18 mouse cellular contexts compared by ENCODE assay signal in genomic region chr6:118186620-118187284, GRCm38 (mm10). TPM values are rescaled to one million over a fixed set of nuclear protein-coding genes. Genes with fewer than 3 reads are reported as not detected.
DNase-seq lines count a peak whose midpoint lies in the region; ATAC-seq and TF ChIP-seq lines count a peak whose summit lies in the region.
"Had no signal": no experiment of that assay in that cellular context is flagged by ENCODE, and none has a peak within 500 bp of the region (broad histone marks: within the 10 kb centered on the region; RNA-seq: fewer than 3 reads in every experiment).

No protein-coding gene starts in this region.

- no peak overlapping the region for H3K4me2 ChIP-seq in forebrain, embryonic 12.5 days
- no peak overlapping the region for H3K4me2 ChIP-seq in forebrain, embryonic 11.5 days (ENCODE audit: low read depth, low read length, severe bottlenecking)
- H3K4me2 ChIP-seq in midbrain, embryonic 12.5 days (replicated peaks), result no peak overlapping the region
- H3K4me2 ChIP-seq in midbrain, embryonic 14.5 days (ENCODE audit: low read length), result no peak overlapping the region
- H3K4me2 ChIP-seq in hindbrain, embryonic 12.5 days (replicated peaks), result no peak overlapping the region
- no peak overlapping the region for H3K4me2 ChIP-seq in liver, postnatal 0 days (ENCODE audit: low read depth, low read length)
- H3K4me2 ChIP-seq: embryonic facial prominence, embryonic 13.5 days; heart, embryonic 11.5 days; intestine, embryonic 15.5 days; liver, embryonic 12.5 days had no signal

- H3K4me1 ChIP-seq in forebrain, embryonic 12.5 days, result peaks cover 10% of the 10 kb centered on the region; the same call in 1 of the 2 replicates
- 0 out of 2 replicates have a peak, but pooled peaks cover 2% of the 10 kb centered on the region for H3K4me1 ChIP-seq in forebrain, embryonic 11.5 days (replicated peaks; ENCODE audit: control insufficient read depth, insufficient read depth, low read length)
- H3K4me1 ChIP-seq in midbrain, embryonic 12.5 days, result peaks cover 3% of the 10 kb centered on the region; the same call in 1 of the 2 replicates
- H3K4me1 ChIP-seq in midbrain, embryonic 14.5 days (ENCODE audit: control insufficient read depth, insufficient read depth, low read length), result no peaks in the 10 kb centered on the region
- peaks cover 3% of the 10 kb centered on the region; the same call in 1 of the 2 replicates for H3K4me1 ChIP-seq in hindbrain, embryonic 12.5 days
- H3K4me1 ChIP-seq in liver, postnatal 0 days (ENCODE audit: insufficient read depth), result no peaks in the 10 kb centered on the region; the same call in 1 of the 2 replicates

- TF ChIP-seq EP300 in liver, postnatal 0 days (IDR thresholded peaks at IDR 0.05; ENCODE audit: low read depth), result no peak

- 0 out of 2 replicates have a peak, but pooled peaks have one; percentile 27 for ATAC-seq in forebrain, embryonic 12.5 days (ENCODE audit: low FRiP score)
- no peak for ATAC-seq in forebrain, embryonic 11.5 days (replicated peaks; ENCODE audit: low FRiP score)
- peak; percentile 58 for ATAC-seq in midbrain, embryonic 12.5 days (ENCODE audit: low FRiP score, low read depth)
- no peak for ATAC-seq in midbrain, embryonic 14.5 days (ENCODE audit: low FRiP score, low TSS enrichment)
- ATAC-seq in hindbrain, embryonic 12.5 days (ENCODE audit: low FRiP score), result peak; percentile 68; the same call in 1 of the 2 replicates
- ATAC-seq in liver, postnatal 0 days, result no peak
- ATAC-seq: intestine, embryonic 15.5 days; liver, embryonic 12.5 days had no signal

- H3K36me3 ChIP-seq in forebrain, embryonic 12.5 days (replicated peaks), result no peaks in the 10 kb centered on the region
- no peaks in the 10 kb centered on the region for H3K36me3 ChIP-seq in forebrain, embryonic 11.5 days (ENCODE audit: control insufficient read depth, insufficient read depth, low read length)
- no peaks in the 10 kb centered on the region for H3K36me3 ChIP-seq in midbrain, embryonic 12.5 days
- H3K36me3 ChIP-seq in midbrain, embryonic 14.5 days (ENCODE audit: control insufficient read depth, insufficient read depth, low read length), result no peaks in the 10 kb centered on the region
- H3K36me3 ChIP-seq in hindbrain, embryonic 12.5 days, result no peaks in the 10 kb centered on the region
- H3K36me3 ChIP-seq in liver, postnatal 0 days (replicated peaks; ENCODE audit: insufficient read depth, low read length), result no peaks in the 10 kb centered on the region
- H3K36me3 ChIP-seq: embryonic facial prominence, embryonic 13.5 days; intestine, embryonic 15.5 days; limb, embryonic 10.5 days; liver, embryonic 12.5 days had no signal

- H3K27me3 ChIP-seq in forebrain, embryonic 12.5 days, result 0 out of 2 replicates have a peak, but pooled peaks cover 3% of the 10 kb centered on the region
- no peaks in the 10 kb centered on the region for H3K27me3 ChIP-seq in forebrain, embryonic 11.5 days (ENCODE audit: control insufficient read depth, insufficient read depth, low read length)
- 0 out of 2 replicates have a peak, but pooled peaks cover under 1% of the 10 kb centered on the region for H3K27me3 ChIP-seq in midbrain, embryonic 12.5 days
- no peaks in the 10 kb centered on the region for H3K27me3 ChIP-seq in midbrain, embryonic 14.5 days (ENCODE audit: control insufficient read depth, insufficient read depth, low read length)
- no peaks in the 10 kb centered on the region for H3K27me3 ChIP-seq in hindbrain, embryonic 12.5 days
- no peaks in the 10 kb centered on the region for H3K27me3 ChIP-seq in liver, postnatal 0 days (ENCODE audit: insufficient read depth, low read length)
- H3K27me3 ChIP-seq: embryonic facial prominence, embryonic 13.5 days; intestine, embryonic 15.5 days had no signal

- no peak overlapping the region for H3K9ac ChIP-seq in forebrain, embryonic 12.5 days
- H3K9ac ChIP-seq in forebrain, embryonic 11.5 days (ENCODE audit: low read length), result no peak overlapping the region
- no peak overlapping the region for H3K9ac ChIP-seq in midbrain, embryonic 12.5 days (replicated peaks)
- H3K9ac ChIP-seq in midbrain, embryonic 14.5 days (replicated peaks; ENCODE audit: low read length), result no peak overlapping the region
- no peak overlapping the region for H3K9ac ChIP-seq in hindbrain, embryonic 12.5 days
- no peak overlapping the region for H3K9ac ChIP-seq in liver, postnatal 0 days (replicated peaks)
- H3K9ac ChIP-seq: embryonic facial prominence, embryonic 13.5 days; intestine, embryonic 15.5 days; liver, embryonic 12.5 days had no signal

- no peak for DNase-seq in forebrain, embryonic 11.5 days (ENCODE audit: low spot score)
- DNase-seq in midbrain, embryonic 14.5 days, result no peak
- peak; percentile 91 for DNase-seq in retina, postnatal 1 day
- DNase-seq in frontal cortex, adult 2 months (ENCODE audit: extremely low spot score in 1 of 2, low spot score in 1 of 2), result no peak
- DNase-seq in liver, postnatal 0 days, result no peak
- DNase-seq: adrenal gland, postnatal 14 days; cerebellum, adult 9-11 months; gastrocnemius, postnatal 25 days; layer of hippocampus, postnatal 36 days; thymus, postnatal 36 days had no signal

- TF ChIP-seq CTCF in liver, postnatal 0 days (IDR thresholded peaks at IDR 0.05; ENCODE audit: low read depth), result no peak

- H3K9me3 ChIP-seq in forebrain, embryonic 12.5 days, result no peaks in the 10 kb centered on the region
- no peaks in the 10 kb centered on the region for H3K9me3 ChIP-seq in forebrain, embryonic 11.5 days (ENCODE audit: control insufficient read depth, low read length)
- no peaks in the 10 kb centered on the region for H3K9me3 ChIP-seq in midbrain, embryonic 12.5 days
- no peaks in the 10 kb centered on the region for H3K9me3 ChIP-seq in midbrain, embryonic 14.5 days (ENCODE audit: control insufficient read depth, low read length)
- no peaks in the 10 kb centered on the region for H3K9me3 ChIP-seq in hindbrain, embryonic 12.5 days (replicated peaks)
- no peaks in the 10 kb centered on the region for H3K9me3 ChIP-seq in liver, postnatal 0 days (ENCODE audit: low read length)
- H3K9me3 ChIP-seq: embryonic facial prominence, embryonic 13.5 days; intestine, embryonic 15.5 days; limb, embryonic 10.5 days; liver, embryonic 12.5 days had no signal

- H3K4me3 ChIP-seq in forebrain, embryonic 12.5 days (replicated peaks), result no peak overlapping the region
- H3K4me3 ChIP-seq in forebrain, embryonic 11.5 days (ENCODE audit: low read depth, low read length), result no peak overlapping the region
- no peak overlapping the region for H3K4me3 ChIP-seq in midbrain, embryonic 12.5 days
- no peak overlapping the region for H3K4me3 ChIP-seq in midbrain, embryonic 14.5 days (replicated peaks; ENCODE audit: low read depth, low read length)
- no peak overlapping the region for H3K4me3 ChIP-seq in hindbrain, embryonic 12.5 days
- H3K4me3 ChIP-seq in liver, postnatal 0 days (ENCODE audit: low read depth, low read length), result no peak overlapping the region
- H3K4me3 ChIP-seq: embryonic facial prominence, embryonic 13.5 days; intestine, embryonic 15.5 days; limb, embryonic 10.5 days; liver, embryonic 12.5 days had no signal

- no peak overlapping the region for H3K27ac ChIP-seq in forebrain, embryonic 12.5 days
- no peak overlapping the region for H3K27ac ChIP-seq in forebrain, embryonic 11.5 days (ENCODE audit: low read depth, low read length)
- H3K27ac ChIP-seq in midbrain, embryonic 12.5 days (replicated peaks), result no peak overlapping the region
- no peak overlapping the region for H3K27ac ChIP-seq in midbrain, embryonic 14.5 days (replicated peaks; ENCODE audit: low read depth, low read length)
- no peak overlapping the region for H3K27ac ChIP-seq in hindbrain, embryonic 12.5 days
- H3K27ac ChIP-seq in liver, postnatal 0 days (ENCODE audit: low read depth), result no peak overlapping the region
- H3K27ac ChIP-seq: embryonic facial prominence, embryonic 13.5 days; limb, embryonic 10.5 days; liver, embryonic 12.5 days had no signal

- 48% methylated on average over 17 of the region's 17 CpGs for WGBS in forebrain, embryonic 12.5 days
- 58% methylated on average over 17 of the region's 17 CpGs for WGBS in forebrain, embryonic 11.5 days
- WGBS in midbrain, embryonic 12.5 days, result 54% methylated on average over 17 of the region's 17 CpGs
- WGBS in midbrain, embryonic 14.5 days, result 48% methylated on average over 17 of the region's 17 CpGs
- 50% methylated on average over 17 of the region's 17 CpGs for WGBS in hindbrain, embryonic 12.5 days
- WGBS in liver, postnatal 0 days (ENCODE audit: insufficient replicate concordance), result 76% methylated on average over 17 of the region's 17 CpGs

RNA-seq across cellular contexts. Expression of gene Ret, which starts 10.8 kb away (rescaled TPM):
- polyA plus RNA-seq in forebrain, embryonic 12.5 days (2016; fragmentation: Nextera tagmentation; extraction: Ambion mirVana), result 0.81 and 0.84 TPM in 2 replicates
- 0.39 and 0.43 TPM in 2 replicates for polyA plus RNA-seq in forebrain, embryonic 11.5 days (2014; fragmentation: Nextera tagmentation; extraction: Ambion mirVana)
- 2.9 and 3.8 TPM in 2 replicates for polyA plus RNA-seq in midbrain, embryonic 12.5 days (2016; fragmentation: Nextera tagmentation; extraction: Ambion mirVana)
- 4.5 and 4.6 TPM in 2 replicates for polyA plus RNA-seq in midbrain, embryonic 14.5 days (2014; fragmentation: Nextera tagmentation; extraction: Ambion mirVana)
- polyA plus RNA-seq in hindbrain, embryonic 12.5 days (2016; fragmentation: Nextera tagmentation; extraction: Ambion mirVana), result 6.5 and 6.6 TPM in 2 replicates
- 4.0 and 4.1 TPM in 2 replicates for polyA plus RNA-seq in frontal cortex, adult 2 months (2012; rRNA removed)
- polyA plus RNA-seq in liver, postnatal 0 days (2015; fragmentation: Nextera tagmentation; extraction: Ambion mirVana), result 0.05 TPM in 1 of 2 replicates, not detected in the other

RNA-seq across cellular contexts. Expression of gene Csgalnact2, which starts 47.8 kb away (rescaled TPM):
- 8.4 and 8.6 TPM in 2 replicates for polyA plus RNA-seq in forebrain, embryonic 12.5 days (2016; fragmentation: Nextera tagmentation; extraction: Ambion mirVana)
- polyA plus RNA-seq in forebrain, embryonic 11.5 days (2014; fragmentation: Nextera tagmentation; extraction: Ambion mirVana), result 8.1 and 9.3 TPM in 2 replicates
- 8.5 and 8.6 TPM in 2 replicates for polyA plus RNA-seq in midbrain, embryonic 12.5 days (2016; fragmentation: Nextera tagmentation; extraction: Ambion mirVana)
- polyA plus RNA-seq in midbrain, embryonic 14.5 days (2014; fragmentation: Nextera tagmentation; extraction: Ambion mirVana), result 9.0 and 12.0 TPM in 2 replicates
- polyA plus RNA-seq in hindbrain, embryonic 12.5 days (2016; fragmentation: Nextera tagmentation; extraction: Ambion mirVana), result 9.8 and 12.3 TPM in 2 replicates
- 8.9 and 9.9 TPM in 2 replicates for polyA plus RNA-seq in frontal cortex, adult 2 months (2012; rRNA removed)
- polyA plus RNA-seq in liver, postnatal 0 days (2015; fragmentation: Nextera tagmentation; extraction: Ambion mirVana), result 6.1 and 6.3 TPM in 2 replicates

Comparison
In these comparisons a context has a peak if more than half of its experiments do, and no peak if none do; other contexts are left out.
1. ATAC-seq: peak in forebrain, embryonic 12.5 days (single experiment), midbrain, embryonic 12.5 days (single experiment) and hindbrain, embryonic 12.5 days (single experiment); none in forebrain, embryonic 11.5 days (single experiment), midbrain, embryonic 14.5 days (single experiment) and liver, postnatal 0 days (single experiment).